Mouse (Mus musculus) G1E (cell line): ENCODE data around the gene Lrrc59. TPM values are rescaled to one million over a fixed set of nuclear protein-coding genes. Genes with fewer than 3 reads are reported as not detected.
A peak's percentile ranks its signal among the peaks of the same experiment; 100 is the strongest.

Source experiments
- ATAC-seq: 2 replicates; pipeline ENCODE4 v1.8.0; 2016; ENCODE audit warnings: mild to moderate bottlenecking; ENCODE audit not compliant: insufficient number of reproducible peaks, poor library complexity, low FRiP score, severe bottlenecking; ENCODE audit errors: extremely low read depth
- DNase-seq: peaks from one replicate; pipeline ENCODE4 v3.0.0; 2012; ENCODE audit warnings: low spot score
- H3K27me3 ChIP-seq: 2 replicates; pipeline ENCODE4 v1.6.1; 2012; ENCODE audit warnings: mild to moderate bottlenecking, low read length, inconsistent platforms; ENCODE audit not compliant: insufficient read depth
- H3K36me3 ChIP-seq: replicated peaks from 2 replicates; pipeline ENCODE3; 2012; ENCODE audit warnings: mild to moderate bottlenecking, inconsistent platforms
- H3K4me1 ChIP-seq: 2 replicates; pipeline ENCODE4 v1.6.1; 2012; ENCODE audit warnings: low read depth, low read length, inconsistent platforms, mixed read lengths; ENCODE audit not compliant: insufficient read depth
- H3K4me3 ChIP-seq: 2 replicates; pipeline ENCODE4 v1.5.1; 2012; ENCODE audit warnings: low read depth, mild to moderate bottlenecking, inconsistent platforms, low read length, moderate library complexity, mixed read lengths
- H3K9me3 ChIP-seq: replicated peaks from 2 replicates; pipeline ENCODE4 v1.6.1; 2012; ENCODE audit warnings: inconsistent platforms
- CTCF ChIP-seq: IDR thresholded peaks from 2 replicates; pipeline ENCODE4 v1.5.1; 2012; ENCODE audit warnings: low read depth, low read length, inconsistent platforms, mixed read lengths
- GATA1 ChIP-seq: IDR thresholded peaks from 2 replicates; pipeline ENCODE4 v1.6.1; 2012; ENCODE audit warnings: borderline replicate concordance, low read length, inconsistent platforms, mixed read lengths
- GATA2 ChIP-seq: IDR thresholded peaks from 2 replicates; pipeline ENCODE4 v1.6.1; 2012; ENCODE audit warnings: low read depth, low read length, inconsistent platforms, borderline replicate concordance
- POLR2AphosphoS5 ChIP-seq: IDR thresholded peaks from 2 replicates; pipeline ENCODE4 v1.6.1; 2012; ENCODE audit warnings: low read depth, low read length, inconsistent platforms; ENCODE audit not compliant: insufficient replicate concordance
- TAL1 ChIP-seq: conservative IDR thresholded peaks from 2 replicates; pipeline ENCODE4 v1.6.1; 2012; ENCODE audit warnings: low read depth, low read length, inconsistent platforms, mixed read lengths
- polyA plus RNA-seq: library from polyadenylated mRNA; stranded (reverse); fragments of >175 nt; gene quantifications from 2 replicates; pipeline ENCODE4 v1.2.3, GENCODE M21; 2012
- total RNA-seq, 2 experiments: library from RNA; stranded (forward) in 1 of 2; stranded (reverse) in 1 of 2; fragments of 200-1000 nt in 1 of 2; fragments of >200 nt in 1 of 2; fragmentation: Nextera tagmentation in 1 of 2; gene quantifications; 2 replicates each; pipeline ENCODE4 v1.2.3; 2014 to 2017

The Lrrc59 gene
- total and polyA plus RNA-seq, 3 experiments: 107 to 146 (median 117) TPM

- DNase-seq (no peak), ATAC-seq (no peak)
- H3K27me3 ChIP-seq: peaks cover 27% of the 10 kb centered on the region
- no peak overlapping the region for H3K4me3 ChIP-seq
- TF ChIP-seq CTCF: no peak
- no peak for TF ChIP-seq POLR2AphosphoS5
- no peak for TF ChIP-seq GATA1
- no peak for TF ChIP-seq GATA2
- TF ChIP-seq TAL1: no peak
- peaks cover 6% of the 10 kb centered on the region for H3K4me1 ChIP-seq
- H3K36me3 ChIP-seq: no peaks in the 10 kb centered on the region
- no peaks in the 10 kb centered on the region for H3K9me3 ChIP-seq
Measured at GRCm38 (mm10) chr11:94598437-94599120, 31.0 kb upstream of the Lrrc59 start.

GRCm38 (mm10) chr11:94600447-94600846 is 29.1 kb upstream of the Lrrc59 start:
- ATAC-seq (no peak), DNase-seq (no peak)
- Histone ChIP-seq H3K27me3 (peaks cover 27% of the 10 kb centered on the region), H3K4me3 (no peak overlapping the region), H3K9me3 (no peaks in the 10 kb centered on the region), H3K4me1 (peaks cover 6% of the 10 kb centered on the region), H3K36me3 (no peaks in the 10 kb centered on the region)
- TF ChIP-seq POLR2AphosphoS5 (no peak), GATA2 (no peak), GATA1 (no peak), TAL1 (no peak), CTCF (no peak)

DNA sequence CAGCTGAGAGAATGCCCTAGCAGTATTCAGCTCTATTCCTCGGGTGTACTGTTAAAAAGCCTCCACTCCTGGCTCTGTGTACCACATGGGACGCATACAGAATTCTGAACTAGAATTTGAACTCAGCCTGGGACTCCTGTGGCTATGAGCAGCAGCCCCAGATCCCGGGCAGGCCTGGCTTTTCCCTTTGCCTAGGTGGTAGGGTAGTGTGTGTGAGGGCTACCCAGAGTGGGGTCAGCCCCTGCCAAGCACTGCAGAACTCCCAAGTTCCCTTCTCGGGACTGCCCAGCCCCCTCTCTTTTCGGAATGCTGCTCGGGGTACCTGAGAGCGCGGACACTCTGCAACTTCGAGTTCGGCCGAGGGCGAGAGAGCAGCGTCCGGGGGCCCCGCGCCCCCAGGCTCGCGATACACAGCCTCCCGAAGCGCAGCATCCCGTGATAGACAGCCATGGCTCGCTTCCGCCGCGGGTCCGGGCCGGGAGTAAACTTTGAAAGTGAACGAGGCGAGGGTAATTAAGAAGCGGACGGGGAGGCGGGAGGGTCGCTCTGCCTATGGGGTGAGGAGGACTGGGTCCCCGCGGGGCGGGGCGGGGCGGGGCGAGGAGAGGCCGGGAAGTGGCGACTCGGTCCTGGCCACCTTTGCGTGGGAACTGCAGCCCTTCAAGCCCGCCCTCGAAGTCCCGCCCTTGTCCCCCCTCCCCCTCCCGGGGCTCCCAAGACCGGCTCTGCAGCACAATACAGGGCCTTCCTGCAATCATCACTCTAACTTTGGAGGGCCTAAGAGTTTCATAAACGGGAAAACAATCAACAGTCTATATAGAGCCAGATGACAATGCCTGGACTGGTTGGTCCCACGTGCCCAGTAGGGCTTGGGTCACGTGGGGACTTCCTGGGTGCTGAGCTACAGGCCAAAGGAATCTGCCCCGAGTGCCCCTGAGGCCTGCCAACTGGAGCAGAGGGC is 28.0 kb upstream of the Lrrc59 start, which contains the start of gene Acsf2:
Gene Acsf2 (minus strand): TSS at position 551 of the 961 bp plus-strand sequence.
- H3K4me3 ChIP-seq: peak within 1 kb of the TSS; percentile 20; the same call in 1 of the 2 replicates
- peak; percentile 6 for DNase-seq
- no peak for ATAC-seq
- TF ChIP-seq GATA2: no peak
- TF ChIP-seq CTCF: no peak
- TF ChIP-seq TAL1: no peak
- TF ChIP-seq POLR2AphosphoS5: no peak
- TF ChIP-seq GATA1: no peak
- H3K36me3 ChIP-seq: no peaks in the 10 kb centered on the region
- H3K27me3 ChIP-seq: peaks cover 27% of the 10 kb centered on the region
- H3K4me1 ChIP-seq: peaks cover 6% of the 10 kb centered on the region; the same call in 1 of the 2 replicates
- H3K9me3 ChIP-seq: no peaks in the 10 kb centered on the region

- TF ChIP-seq GATA1: no peak
- TF ChIP-seq POLR2AphosphoS5: no peak
- no peak for TF ChIP-seq CTCF
- TF ChIP-seq GATA2: no peak
- TF ChIP-seq TAL1: no peak
- Histone ChIP-seq H3K4me3 (no peak overlapping the region), H3K27me3 (peaks cover 27% of the 10 kb centered on the region), H3K36me3 (no peaks in the 10 kb centered on the region), H3K4me1 (peaks cover 6% of the 10 kb centered on the region; the same call in 1 of the 2 replicates), H3K9me3 (no peaks in the 10 kb centered on the region)
- ATAC-seq (no peak), DNase-seq (no peak)
Measured at GRCm38 (mm10) chr11:94602356-94602955, 27.1 kb upstream of the Lrrc59 start.

DNA sequence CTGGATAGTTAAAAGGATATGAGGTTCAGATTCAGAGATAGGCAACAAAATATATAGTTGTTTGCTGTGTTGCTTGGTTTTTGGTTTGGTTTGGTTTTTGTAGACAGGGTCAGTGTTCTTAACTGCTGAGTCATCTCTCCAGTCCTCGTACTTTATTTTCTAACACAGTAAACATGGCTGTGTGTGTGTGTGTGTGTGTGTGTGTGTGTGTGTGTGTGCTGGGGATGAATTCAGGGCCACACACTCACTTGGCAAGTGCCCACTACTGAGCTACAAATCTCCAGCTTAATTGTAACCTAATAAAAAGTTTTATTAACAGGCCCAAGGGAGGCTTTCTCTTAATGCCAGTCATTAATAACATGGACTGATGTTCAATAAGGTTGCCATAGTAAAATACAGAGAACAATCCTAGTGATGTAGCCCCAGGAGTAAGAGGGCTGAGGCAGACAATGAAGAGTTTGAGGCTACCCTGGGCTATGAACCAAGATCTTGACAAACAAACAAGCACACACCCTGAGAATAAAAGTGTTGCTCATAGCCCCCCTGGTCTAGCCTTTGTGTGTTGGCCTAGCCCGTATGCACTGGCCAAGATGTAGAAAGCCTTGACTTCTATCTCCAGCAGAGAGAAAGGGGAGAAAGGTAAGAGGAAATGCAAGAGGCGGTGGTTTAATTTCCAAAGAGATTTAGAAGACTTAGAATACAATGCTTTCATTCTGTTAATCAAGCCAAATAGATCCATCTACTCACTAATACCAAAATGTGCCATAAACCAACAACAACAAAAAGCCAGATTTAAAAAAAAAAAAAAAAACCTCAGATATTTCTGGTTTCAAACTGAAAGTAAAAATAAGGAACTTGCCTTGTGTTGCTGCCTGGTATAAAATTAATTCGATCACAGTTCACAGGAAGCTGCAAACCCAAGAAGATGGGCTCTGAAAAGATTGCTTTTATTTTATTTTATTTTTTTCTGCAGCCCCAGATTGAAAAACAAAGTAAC is 18.5 kb upstream of the Lrrc59 start:
- TF ChIP-seq TAL1 (no peak), POLR2AphosphoS5 (no peak), GATA1 (no peak), CTCF (no peak), GATA2 (no peak)

More for the DNA sequence above, 18.5 kb upstream of the Lrrc59 start:
- DNase-seq (no peak), ATAC-seq (no peak)
- no peaks in the 10 kb centered on the region for H3K4me1 ChIP-seq
- H3K36me3 ChIP-seq: no peaks in the 10 kb centered on the region
- peaks cover 23% of the 10 kb centered on the region for H3K27me3 ChIP-seq
- no peaks in the 10 kb centered on the region for H3K9me3 ChIP-seq
- H3K4me3 ChIP-seq: no peak overlapping the region
